Mouse (Mus musculus): ENCODE results near the gene Lurap1l. TPM values are rescaled to one million over a fixed set of nuclear protein-coding genes. Genes with fewer than 3 reads are reported as not detected.
A peak's percentile ranks its signal among the peaks of the same experiment; 100 is the strongest.

Lurap1l gene
- total and polyA plus RNA-seq, 2 experiments from 2014 or later, result 8.1 to 14.5 TPM

GRCm38 (mm10) chr4:80872847-80873644 is 37.4 kb upstream of the Lurap1l start:
- no peaks in the 10 kb centered on the region for H3K9me3 ChIP-seq (ENCODE audit: low read length)
- ATAC-seq (ENCODE audit: low FRiP score), result no peak
- DNase-seq (ENCODE audit: low spot score), result peak; percentile 78

DNA sequence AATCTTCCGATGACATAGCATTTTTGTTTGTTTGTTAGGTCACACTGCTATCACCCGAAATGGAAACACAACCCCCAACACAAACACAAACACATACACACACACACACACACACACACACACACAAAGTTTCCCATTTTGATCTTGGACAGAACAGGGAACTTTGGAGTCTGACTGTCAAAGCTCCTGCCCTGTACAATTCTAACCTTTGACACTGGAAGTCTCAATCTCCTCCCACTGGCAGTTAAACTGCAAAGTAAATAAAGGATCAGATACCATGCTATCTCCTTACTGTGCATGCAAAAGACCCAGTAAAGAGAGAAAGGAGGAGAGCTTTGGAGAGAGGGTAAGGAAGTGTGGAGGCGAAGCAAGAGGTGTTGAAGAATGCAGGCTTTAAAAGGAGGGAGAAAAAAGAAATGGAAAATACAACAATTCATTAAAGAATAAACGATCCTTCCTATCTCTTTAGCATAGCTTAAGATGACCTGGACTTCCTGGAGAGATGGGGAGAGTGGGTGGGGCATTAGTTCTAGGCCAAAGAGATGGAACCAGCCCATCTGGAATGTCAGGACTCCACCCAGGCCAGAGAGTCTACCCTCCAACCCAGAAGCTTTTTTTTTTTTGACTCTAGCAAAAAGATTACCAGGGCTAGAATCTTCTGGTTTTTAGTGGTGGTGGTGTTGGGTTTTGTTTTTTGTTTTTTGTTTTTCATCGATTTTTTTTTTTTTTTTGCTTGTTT is 36.2 kb upstream of the Lurap1l start:
- Histone ChIP-seq H3K27ac (ENCODE audit: low read depth, low read length) (no peak overlapping the region), H3K9ac (replicated peaks; ENCODE audit: low read length, poor library complexity, severe bottlenecking) (no peak overlapping the region), H3K27me3 (ENCODE audit: insufficient read depth, low read length) (no peaks in the 10 kb centered on the region), H3K9me3 (ENCODE audit: low read length) (no peaks in the 10 kb centered on the region), H3K36me3 (ENCODE audit: insufficient read depth, low read length) (no peaks in the 10 kb centered on the region), H3K4me3 (ENCODE audit: low read depth, low read length) (no peak overlapping the region), H3K4me1 (ENCODE audit: insufficient read depth, low read length) (no peaks in the 10 kb centered on the region), H3K4me2 (ENCODE audit: low read depth, low read length, poor library complexity, severe bottlenecking) (no peak overlapping the region)
- TF ChIP-seq CTCF (IDR thresholded peaks at IDR 0.05), result no peak
- DNase-seq (ENCODE audit: low spot score) (no peak), ATAC-seq (ENCODE audit: low FRiP score) (no peak)
- 71% methylated on average over 5 of the region's 5 CpGs for WGBS

More at GRCm38 (mm10) chr4:80872847-80873644, 37.4 kb upstream of the Lurap1l start:
- Histone ChIP-seq H3K36me3 (ENCODE audit: insufficient read depth, low read length) (no peaks in the 10 kb centered on the region), H3K4me2 (ENCODE audit: low read depth, low read length, poor library complexity, severe bottlenecking) (no peak overlapping the region), H3K4me3 (ENCODE audit: low read depth, low read length) (no peak overlapping the region), H3K27me3 (ENCODE audit: insufficient read depth, low read length) (no peaks in the 10 kb centered on the region), H3K27ac (ENCODE audit: low read depth, low read length) (no peak overlapping the region), H3K4me1 (ENCODE audit: insufficient read depth, low read length) (no peaks in the 10 kb centered on the region), H3K9ac (replicated peaks; ENCODE audit: low read length, poor library complexity, severe bottlenecking) (no peak overlapping the region)
- 36% methylated on average over 6 of the region's 6 CpGs for WGBS
- TF ChIP-seq CTCF (IDR thresholded peaks at IDR 0.05), result peak; percentile 74

- DNase-seq (ENCODE audit: low spot score) (no peak), ATAC-seq (ENCODE audit: low FRiP score) (no peak)
- H3K4me2 ChIP-seq (ENCODE audit: low read depth, low read length, poor library complexity, severe bottlenecking), result no peak overlapping the region
- TF ChIP-seq CTCF (IDR thresholded peaks at IDR 0.05), result no peak
- no peaks in the 10 kb centered on the region for H3K4me1 ChIP-seq (ENCODE audit: insufficient read depth, low read length)
- no peaks in the 10 kb centered on the region for H3K27me3 ChIP-seq (ENCODE audit: insufficient read depth, low read length)
- no peaks in the 10 kb centered on the region for H3K36me3 ChIP-seq (ENCODE audit: insufficient read depth, low read length)
- no peak overlapping the region for H3K9ac ChIP-seq (replicated peaks; ENCODE audit: low read length, poor library complexity, severe bottlenecking)
- no peak overlapping the region for H3K27ac ChIP-seq (ENCODE audit: low read depth, low read length)
- H3K4me3 ChIP-seq (ENCODE audit: low read depth, low read length), result no peak overlapping the region
- WGBS, result 80% methylated on average over 4 of the region's 4 CpGs
- H3K9me3 ChIP-seq (ENCODE audit: low read length), result no peaks in the 10 kb centered on the region
Measured at GRCm38 (mm10) chr4:80875055-80875454, 35.4 kb upstream of the Lurap1l start.

- DNase-seq (ENCODE audit: low spot score), result no peak
- Histone ChIP-seq H3K4me3 (ENCODE audit: low read depth, low read length) (no peak overlapping the region), H3K27me3 (ENCODE audit: insufficient read depth, low read length) (no peaks in the 10 kb centered on the region), H3K4me2 (ENCODE audit: low read depth, low read length, poor library complexity, severe bottlenecking) (no peak overlapping the region), H3K4me1 (ENCODE audit: insufficient read depth, low read length) (no peaks in the 10 kb centered on the region), H3K9ac (replicated peaks; ENCODE audit: low read length, poor library complexity, severe bottlenecking) (no peak overlapping the region), H3K27ac (ENCODE audit: low read depth, low read length) (no peak overlapping the region), H3K36me3 (ENCODE audit: insufficient read depth, low read length) (no peaks in the 10 kb centered on the region), H3K9me3 (ENCODE audit: low read length) (no peaks in the 10 kb centered on the region)
- WGBS, result 91% methylated on average over 1 of the region's 1 CpGs
- TF ChIP-seq CTCF (IDR thresholded peaks at IDR 0.05), result no peak
- no peak for ATAC-seq (ENCODE audit: low FRiP score)
Measured at GRCm38 (mm10) chr4:80881996-80882599, 28.3 kb upstream of the Lurap1l start.

GRCm38 (mm10) chr4:80886631-80887030 is 23.8 kb upstream of the Lurap1l start:
- Histone ChIP-seq H3K9ac (replicated peaks; ENCODE audit: low read length, poor library complexity, severe bottlenecking) (no peak overlapping the region), H3K4me1 (ENCODE audit: insufficient read depth, low read length) (no peaks in the 10 kb centered on the region), H3K36me3 (ENCODE audit: insufficient read depth, low read length) (no peaks in the 10 kb centered on the region), H3K27ac (ENCODE audit: low read depth, low read length) (no peak overlapping the region), H3K27me3 (ENCODE audit: insufficient read depth, low read length) (no peaks in the 10 kb centered on the region), H3K9me3 (ENCODE audit: low read length) (no peaks in the 10 kb centered on the region), H3K4me3 (ENCODE audit: low read depth, low read length) (no peak overlapping the region), H3K4me2 (ENCODE audit: low read depth, low read length, poor library complexity, severe bottlenecking) (no peak overlapping the region)
- TF ChIP-seq CTCF (IDR thresholded peaks at IDR 0.05), result no peak
- 83% methylated on average over 4 of the region's 4 CpGs for WGBS
- no peak for DNase-seq (ENCODE audit: low spot score)
- ATAC-seq (ENCODE audit: low FRiP score), result no peak

- H3K9ac ChIP-seq (replicated peaks; ENCODE audit: low read length, poor library complexity, severe bottlenecking), result no peak overlapping the region
- no peaks in the 10 kb centered on the region for H3K36me3 ChIP-seq (ENCODE audit: insufficient read depth, low read length)
- no peak overlapping the region for H3K4me3 ChIP-seq (ENCODE audit: low read depth, low read length)
- no peaks in the 10 kb centered on the region for H3K4me1 ChIP-seq (ENCODE audit: insufficient read depth, low read length)
- no peaks in the 10 kb centered on the region for H3K27me3 ChIP-seq (ENCODE audit: insufficient read depth, low read length)
- H3K27ac ChIP-seq (ENCODE audit: low read depth, low read length), result no peak overlapping the region
- H3K4me2 ChIP-seq (ENCODE audit: low read depth, low read length, poor library complexity, severe bottlenecking), result no peak overlapping the region
- WGBS, result 95% methylated on average over 6 of the region's 6 CpGs
- no peak for TF ChIP-seq CTCF (IDR thresholded peaks at IDR 0.05)
- ATAC-seq (ENCODE audit: low FRiP score), result no peak
- no peak for DNase-seq (ENCODE audit: low spot score)
- no peaks in the 10 kb centered on the region for H3K9me3 ChIP-seq (ENCODE audit: low read length)
Measured at GRCm38 (mm10) chr4:80891004-80891403, 19.4 kb upstream of the Lurap1l start.

All from midbrain, postnatal 0 days (tissue).